Mouse (Mus musculus) v-Abl transformed pro-B cells (cell line): Measurements from ENCODE around the gene Rasal1.

ENCODE experiments used
- in situ Hi-C, 2 experiments: fragments of 400-800 bp; cut with MboI; formaldehyde crosslinking; loops; one replicate each; pipeline ENCODE4 v1.15.1; 2025; ENCODE audit not compliant: unreplicated experiment in 2 of 2

Rasal1 gene

DNA sequence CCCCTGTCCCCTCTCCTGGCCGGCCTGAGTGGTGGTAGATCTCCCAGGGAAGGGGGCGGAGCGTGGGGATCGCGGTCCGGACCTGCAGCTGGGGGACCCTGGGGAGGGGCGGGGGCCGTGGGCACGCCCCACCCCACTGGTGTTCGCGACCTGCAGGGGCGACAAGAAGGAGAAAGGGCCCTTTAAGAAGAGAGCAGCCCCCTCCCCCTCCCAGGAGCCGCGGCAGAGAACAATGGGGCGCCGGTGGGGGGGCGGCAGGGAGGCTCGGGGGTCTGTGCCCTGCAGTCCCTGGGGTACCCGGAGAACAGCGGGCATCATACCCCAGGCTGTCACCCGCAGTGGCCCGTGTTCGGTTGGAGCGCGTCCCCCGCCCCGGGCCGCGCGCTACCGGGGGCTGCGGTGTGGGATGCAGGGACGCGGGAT is 62.2 kb downstream of the Rasal1 start:
- in situ Hi-C loops, result loop anchor here (5.0 kb wide), 2 partner anchors 34 to 94 kb away; no protein-coding TSS in a partner anchor

- in situ Hi-C loops, result loop anchor here (5.0 kb wide), 2 partner anchors 34 to 94 kb away; no protein-coding TSS in a partner anchor
Observed at GRCm38 (mm10) chr5:120711416-120711815, 62.8 kb downstream of the Rasal1 start.

GRCm38 (mm10) chr5:120711827-120712226 is 63.2 kb downstream of the Rasal1 start, which contains the start of gene Dtx1:
Gene Dtx1 (minus strand): TSS chr5:120711927.
- in situ Hi-C loops, result loop anchor here (5.0 kb wide), 2 partner anchors 35 to 95 kb away; no protein-coding TSS in a partner anchor

DNA sequence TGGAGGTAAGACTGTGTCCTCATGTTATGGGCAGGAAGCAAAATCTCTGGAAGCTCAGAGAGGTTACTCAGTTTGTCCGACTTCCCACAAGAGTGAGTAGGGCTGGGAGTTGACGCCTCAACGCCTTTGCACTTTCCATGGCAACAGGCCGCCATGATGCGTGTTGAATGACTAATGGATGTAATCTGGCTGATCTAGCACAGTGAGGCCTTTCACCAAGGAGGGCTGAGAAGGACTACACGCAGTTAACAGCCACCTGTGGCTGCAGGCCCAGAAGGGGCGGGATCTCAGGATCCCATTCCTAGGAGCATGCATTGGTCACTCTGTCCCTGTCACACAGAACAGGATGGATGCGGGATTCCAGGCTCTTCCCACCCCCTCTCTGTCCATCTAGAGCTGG is 64.1 kb downstream of the Rasal1 start:
- in situ Hi-C loops, result loop anchor here (5.0 kb wide), 2 partner anchors 35 to 95 kb away; no protein-coding TSS in a partner anchor

DNA sequence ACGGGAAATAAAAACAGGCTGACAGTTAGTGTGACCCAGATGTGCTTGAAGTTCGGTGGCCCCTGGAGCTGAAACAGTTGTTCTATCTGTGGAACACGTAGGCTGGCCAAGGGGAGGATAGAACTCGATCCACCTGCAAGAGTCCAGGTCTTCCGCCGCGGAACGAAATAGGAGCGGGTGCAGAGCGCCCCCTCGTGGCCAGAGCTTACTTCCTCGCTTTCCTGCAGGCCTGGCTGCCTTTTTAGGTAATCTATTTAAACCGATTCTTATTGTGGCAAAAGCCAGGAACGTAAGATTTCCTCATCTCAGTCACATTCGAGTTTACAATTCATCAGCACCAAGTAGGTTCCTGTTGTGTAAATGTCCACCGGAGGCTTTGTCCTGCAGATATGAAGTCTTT is 65.7 kb downstream of the Rasal1 start:
- in situ Hi-C loops, result loop anchor here (5.0 kb wide), 2 partner anchors 37 to 97 kb away; no protein-coding TSS in a partner anchor

GRCm38 (mm10) chr5:120717136-120717535 is 68.5 kb downstream of the Rasal1 start:
- in situ Hi-C loops, result no loop called here

GRCm38 (mm10) chr5:120718600-120719378 is 70.2 kb downstream of the Rasal1 start:
- in situ Hi-C loops, result no loop called here

GRCm38 (mm10) chr5:120721005-120721404 is 72.4 kb downstream of the Rasal1 start:
- in situ Hi-C loops, result no loop called here

DNA sequence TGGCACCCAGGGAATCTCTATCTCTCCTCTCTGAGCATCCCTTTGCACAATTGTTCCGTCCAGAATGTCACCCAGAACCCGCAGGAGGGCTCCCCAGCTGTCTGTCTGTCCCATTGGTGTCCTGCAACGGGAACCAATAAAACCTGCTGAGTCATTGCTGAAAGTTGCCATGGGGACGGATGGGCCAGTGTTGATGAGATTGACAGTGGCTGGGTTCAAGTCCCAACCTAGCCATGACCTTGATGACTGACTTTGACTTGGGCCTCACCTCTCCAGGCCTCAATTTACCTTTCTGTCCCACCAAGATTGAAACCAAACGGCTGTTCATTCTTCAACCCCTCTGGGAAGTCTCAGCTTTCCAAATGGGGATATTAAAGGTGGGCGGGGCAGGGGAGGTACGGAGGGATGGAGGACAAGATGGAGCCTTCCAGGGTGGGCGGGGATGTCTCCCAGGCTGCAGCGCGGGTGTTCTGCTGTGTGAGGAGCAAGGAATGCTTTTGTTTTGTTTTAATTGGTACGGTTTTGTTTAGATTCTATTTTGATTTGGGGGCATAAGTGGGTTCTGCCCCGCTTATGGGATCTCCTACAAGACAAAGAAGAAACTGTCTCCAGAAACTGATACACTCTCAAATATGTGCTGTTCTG is 77.3 kb downstream of the Rasal1 start:
- in situ Hi-C loops, result loop anchor here in 1 of 2 experiments (25.0 kb wide), 1 partner anchor 239 kb away; the partner anchor contains the start of gene Sds
